Mouse (Mus musculus) natural killer cell, adult 2 months (primary cell): ENCODE data around the gene Dmrta1.
A peak's percentile ranks its signal among the peaks of the same experiment; 100 is the strongest.
"Not testable (repeated sequence)": the region's sequence is repeated elsewhere in the genome, so short reads cannot be mapped to it uniquely, and the experiment has no call there.

Experiments
- DNase-seq, 2 experiments: peaks; one replicate each; pipeline ENCODE4 v3.0.0; 2022; ENCODE audit warnings: low spot score in 2 of 2

Dmrta1 gene

GRCm38 (mm10) chr4:89679195-89679594 lies at the start of gene Dmrta1:
Dmrta1 (plus strand) TSS chr4:89679436.
- no peak for DNase-seq

- DNase-seq: no peak
Measured at GRCm38 (mm10) chr4:89630374-89631079, 48.7 kb upstream of the Dmrta1 start.

GRCm38 (mm10) chr4:89631560-89631959 lies 47.7 kb upstream of the Dmrta1 start:
- DNase-seq: no peak

GRCm38 (mm10) chr4:89638651-89639050 lies 40.6 kb upstream of the Dmrta1 start:
- DNase-seq: no peak

- DNase-seq: no peak
Measured at GRCm38 (mm10) chr4:89644235-89645115, 34.8 kb upstream of the Dmrta1 start.

- DNase-seq: no peak
Measured at GRCm38 (mm10) chr4:89650352-89651311, 28.6 kb upstream of the Dmrta1 start.

GRCm38 (mm10) chr4:89651312-89651686 lies 27.9 kb upstream of the Dmrta1 start:
- no peak for DNase-seq

- no peak for DNase-seq
Measured at GRCm38 (mm10) chr4:89651779-89652178, 27.5 kb upstream of the Dmrta1 start.

- DNase-seq: no peak
Measured at GRCm38 (mm10) chr4:89663406-89663805, 15.8 kb upstream of the Dmrta1 start.

- no peak for DNase-seq
Measured at GRCm38 (mm10) chr4:89674711-89675110, 4.5 kb upstream of the Dmrta1 start.

GRCm38 (mm10) chr4:89677903-89678302 lies 1.3 kb upstream of the Dmrta1 start:
- no peak for DNase-seq

- DNase-seq: no peak
Measured at GRCm38 (mm10) chr4:89678713-89679112, 523 bp upstream of the Dmrta1 start.

- DNase-seq: peak; percentile 4 to 6
Measured at GRCm38 (mm10) chr4:89687961-89688803, 8.9 kb downstream of the Dmrta1 start.

GRCm38 (mm10) chr4:89688804-89689497 lies 9.7 kb downstream of the Dmrta1 start:
- peak; percentile 5 to 36 for DNase-seq

- no peak for DNase-seq
Measured at GRCm38 (mm10) chr4:89691936-89692335, 12.7 kb downstream of the Dmrta1 start.

GRCm38 (mm10) chr4:89692780-89693179 lies 13.5 kb downstream of the Dmrta1 start:
- no peak for DNase-seq

GRCm38 (mm10) chr4:89695589-89695988 lies 16.4 kb downstream of the Dmrta1 start:
- no peak for DNase-seq

GRCm38 (mm10) chr4:89697951-89698350 lies 18.7 kb downstream of the Dmrta1 start:
- no peak for DNase-seq

GRCm38 (mm10) chr4:89723526-89724190 lies 44.4 kb downstream of the Dmrta1 start:
- not testable (repeated sequence) for DNase-seq
